8 mouse cellular contexts compared by ENCODE assay signal in the genomic region with DNA sequence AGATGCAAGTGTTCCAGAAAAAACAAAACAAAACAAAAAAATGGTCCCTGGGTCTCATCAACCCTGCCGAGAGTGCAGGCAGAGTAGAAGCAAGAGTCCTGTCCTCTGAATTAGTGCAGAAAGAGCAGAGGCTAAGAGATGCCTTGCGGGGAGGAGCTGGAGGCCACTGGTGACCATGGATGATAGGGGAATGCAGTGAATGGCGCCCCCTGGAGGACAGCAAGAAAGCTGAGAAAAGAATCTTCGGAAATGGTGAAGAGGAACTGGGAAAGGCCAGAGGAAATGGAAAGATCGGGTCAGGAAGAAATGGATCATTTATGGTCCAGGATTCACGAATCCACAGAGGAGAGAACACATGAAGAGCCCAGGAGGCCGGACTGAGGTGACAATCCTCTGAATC.
DNase-seq lines count a peak whose midpoint lies in the region; ATAC-seq lines count a peak whose summit lies in the region.

No protein-coding gene starts in this region.

- H3K36me3 ChIP-seq in limb, embryonic 13.5 days = no peaks in the 10 kb centered on the region
- no peaks in the 10 kb centered on the region for H3K36me3 ChIP-seq in neural tube, embryonic 15.5 days

- no peak overlapping the region for H3K4me3 ChIP-seq in limb, embryonic 13.5 days
- H3K4me3 ChIP-seq in neural tube, embryonic 15.5 days (replicated peaks) = no peak overlapping the region

- peaks cover 23% of the 10 kb centered on the region for H3K4me1 ChIP-seq in limb, embryonic 13.5 days
- peaks cover 23% of the 10 kb centered on the region for H3K4me1 ChIP-seq in neural tube, embryonic 15.5 days

- peak; percentile 57 for ATAC-seq in granulocyte monocyte progenitor cell, adult 5-6 weeks (replicated peaks; ENCODE audit: poor library complexity, severe bottlenecking)
- no peak for ATAC-seq in limb, embryonic 13.5 days (ENCODE audit: low FRiP score, low read depth)
- ATAC-seq in neural tube, embryonic 15.5 days (ENCODE audit: low FRiP score) = no peak

- DNase-seq in 3T3-L1 (ENCODE audit: low read depth, low spot score) (peak; percentile 42), adipocyte (ENCODE audit: low spot score) (peak; percentile 53)
- peak; percentile 61 to 72 for DNase-seq in cerebellum, postnatal 4 days (ENCODE audit: low spot score in 2 of 2)
- peak; percentile 67 for DNase-seq in kidney, adult 9 months
- peak; percentile 33 for DNase-seq in thymus, postnatal 0 days (ENCODE audit: low spot score)

- H3K9me3 ChIP-seq in limb, embryonic 13.5 days = no peaks in the 10 kb centered on the region
- no peaks in the 10 kb centered on the region for H3K9me3 ChIP-seq in neural tube, embryonic 15.5 days (replicated peaks)

- H3K4me2 ChIP-seq in limb, embryonic 13.5 days (replicated peaks) = peak overlapping the region; percentile 30
- H3K4me2 ChIP-seq in neural tube, embryonic 15.5 days = peak overlapping the region; percentile 15; the same call in 1 of the 2 replicates

- H3K27me3 ChIP-seq in limb, embryonic 13.5 days = no peaks in the 10 kb centered on the region; the same call in 1 of the 2 replicates
- H3K27me3 ChIP-seq in neural tube, embryonic 15.5 days (replicated peaks) = no peaks in the 10 kb centered on the region

- H3K9ac ChIP-seq in limb, embryonic 13.5 days = no peak overlapping the region
- H3K9ac ChIP-seq in neural tube, embryonic 15.5 days (replicated peaks) = no peak overlapping the region

- no peak overlapping the region for H3K27ac ChIP-seq in limb, embryonic 13.5 days
- H3K27ac ChIP-seq in neural tube, embryonic 15.5 days (replicated peaks) = no peak overlapping the region

- 43% methylated on average over 7 of the region's 7 CpGs for WGBS in limb, embryonic 13.5 days
- 35% methylated on average over 7 of the region's 7 CpGs for WGBS in neural tube, embryonic 15.5 days
